Mouse (Mus musculus): ENCODE measurements around the gene C130026I21Rik.
"Not testable (repeated sequence)": the region's sequence is repeated elsewhere in the genome, so short reads cannot be mapped to it uniquely, and the experiment has no call there.

Gene C130026I21Rik

GRCm38 (mm10) chr1:85121841-85122240 is 148.5 kb downstream of the C130026I21Rik start:
- DNase-seq (ENCODE audit: low spot score) = not testable (repeated sequence)

- DNase-seq (ENCODE audit: low spot score) = not testable (repeated sequence)
These were observed 152.0 kb downstream of the C130026I21Rik start for GRCm38 (mm10) chr1:85118341-85118740.

- not testable (repeated sequence) for DNase-seq (ENCODE audit: low spot score)
These were observed 152.8 kb downstream of the C130026I21Rik start for GRCm38 (mm10) chr1:85117537-85117936.

GRCm38 (mm10) chr1:85114666-85115402 is 155.5 kb downstream of the C130026I21Rik start:
- DNase-seq (ENCODE audit: low spot score) = not testable (repeated sequence)

- DNase-seq (ENCODE audit: low spot score) = not testable (repeated sequence)
These were observed 156.3 kb downstream of the C130026I21Rik start for GRCm38 (mm10) chr1:85114078-85114477.

- DNase-seq (ENCODE audit: low spot score) = not testable (repeated sequence)
These were observed 157.5 kb downstream of the C130026I21Rik start for GRCm38 (mm10) chr1:85112889-85113288.

- DNase-seq (ENCODE audit: low spot score) = not testable (repeated sequence)
These were observed 158.1 kb downstream of the C130026I21Rik start for GRCm38 (mm10) chr1:85112266-85112665.

GRCm38 (mm10) chr1:85111572-85111971 is 158.8 kb downstream of the C130026I21Rik start:
- not testable (repeated sequence) for DNase-seq (ENCODE audit: low spot score)

GRCm38 (mm10) chr1:85110876-85111275 is 159.5 kb downstream of the C130026I21Rik start:
- DNase-seq (ENCODE audit: low spot score) = not testable (repeated sequence)

GRCm38 (mm10) chr1:85109753-85110152 is 160.6 kb downstream of the C130026I21Rik start, which contains the start of gene A530032D15Rik:
TSS of gene A530032D15Rik (minus strand) at chr1:85109853.
- not testable (repeated sequence) for DNase-seq (ENCODE audit: low spot score)

GRCm38 (mm10) chr1:85106013-85106412 is 164.4 kb downstream of the C130026I21Rik start:
- not testable (repeated sequence) for DNase-seq (ENCODE audit: low spot score)

- DNase-seq (ENCODE audit: low spot score) = not testable (repeated sequence)
These were observed 165.0 kb downstream of the C130026I21Rik start for GRCm38 (mm10) chr1:85105336-85105735.

- DNase-seq (ENCODE audit: low spot score) = not testable (repeated sequence)
These were observed 168.6 kb downstream of the C130026I21Rik start for GRCm38 (mm10) chr1:85101754-85102153.

- not testable (repeated sequence) for DNase-seq (ENCODE audit: low spot score)
These were observed 170.5 kb downstream of the C130026I21Rik start, which contains the start of gene Gm10553 for GRCm38 (mm10) chr1:85099864-85100263. TSS of gene Gm10553 (plus strand) at chr1:85100164.

- not testable (repeated sequence) for DNase-seq (ENCODE audit: low spot score)
These were observed 171.3 kb downstream of the C130026I21Rik start for GRCm38 (mm10) chr1:85099081-85099480.

- not testable (repeated sequence) for DNase-seq (ENCODE audit: low spot score)
These were observed 177.3 kb downstream of the C130026I21Rik start for GRCm38 (mm10) chr1:85093011-85093572.

- not testable (repeated sequence) for DNase-seq (ENCODE audit: low spot score)
These were observed 178.2 kb downstream of the C130026I21Rik start for GRCm38 (mm10) chr1:85092169-85092568.

- not testable (repeated sequence) for DNase-seq (ENCODE audit: low spot score)
These were observed 184.2 kb downstream of the C130026I21Rik start for GRCm38 (mm10) chr1:85086211-85086610.

GRCm38 (mm10) chr1:85084803-85085202 is 185.6 kb downstream of the C130026I21Rik start:
- not testable (repeated sequence) for DNase-seq (ENCODE audit: low spot score)

- not testable (repeated sequence) for DNase-seq (ENCODE audit: low spot score)
These were observed 197.3 kb downstream of the C130026I21Rik start for GRCm38 (mm10) chr1:85073099-85073498.

GRCm38 (mm10) chr1:85071690-85072089 is 198.7 kb downstream of the C130026I21Rik start:
- DNase-seq (ENCODE audit: low spot score) = not testable (repeated sequence)

- DNase-seq (ENCODE audit: low spot score) = not testable (repeated sequence)
These were observed 234.6 kb downstream of the C130026I21Rik start for GRCm38 (mm10) chr1:85035801-85036200.

GRCm38 (mm10) chr1:85034394-85034793 is 236.0 kb downstream of the C130026I21Rik start:
- not testable (repeated sequence) for DNase-seq (ENCODE audit: low spot score)
